Mouse (Mus musculus) stomach, embryonic 15.5 days (tissue): ENCODE data around the gene Mmp9. TPM values are rescaled to one million over a fixed set of nuclear protein-coding genes. Genes with fewer than 3 reads are reported as not detected.

ENCODE experiments used
- ATAC-seq: fragments of 200-750 bp; cut with Nextera tagmentation; 2 replicates; pipeline ENCODE4 v1.8.0; 2017; ENCODE audit warnings: low read depth, moderate number of reproducible peaks, moderate TSS enrichment; ENCODE audit not compliant: insufficient read depth, low FRiP score
- H3K27ac ChIP-seq: fragments of 300-500 bp; sonication (generic); 2 replicates; pipeline ENCODE4 v1.5.1; 2015; ENCODE audit warnings: mild to moderate bottlenecking, inconsistent platforms
- H3K27me3 ChIP-seq: fragments of 300-500 bp; sonication (generic); replicated peaks from 2 replicates; pipeline ENCODE4 v1.6.1; 2015; ENCODE audit warnings: inconsistent platforms
- H3K36me3 ChIP-seq: fragments of 300-500 bp; sonication (generic); 2 replicates; pipeline ENCODE4 v1.6.1; 2015; ENCODE audit warnings: inconsistent platforms
- H3K4me1 ChIP-seq: fragments of 300-500 bp; sonication (generic); 2 replicates; pipeline ENCODE4 v1.6.1; 2015; ENCODE audit warnings: inconsistent platforms
- H3K4me2 ChIP-seq: fragments of 300-500 bp; sonication (generic); 2 replicates; pipeline ENCODE4 v1.6.1; 2015; ENCODE audit warnings: mild to moderate bottlenecking, inconsistent platforms
- H3K4me3 ChIP-seq: fragments of 300-500 bp; sonication (generic); replicated peaks from 2 replicates; pipeline ENCODE4 v1.5.1; 2015; ENCODE audit warnings: inconsistent platforms
- H3K9ac ChIP-seq: fragments of 300-500 bp; sonication (generic); 2 replicates; pipeline ENCODE4 v1.6.1; 2015; ENCODE audit warnings: inconsistent platforms
- H3K9me3 ChIP-seq: fragments of 300-500 bp; sonication (generic); 2 replicates; pipeline ENCODE4 v1.6.1; 2016; ENCODE audit warnings: inconsistent platforms
- WGBS: fragments of 180-500 bp; shearing (Covaris S2); methylation state at CpG from one replicate; pipeline ENCODE4 v1.1.7; 2015; 5-methylcytosine and 5-hydroxymethylcytosine counted together
- polyA plus RNA-seq: library from polyadenylated mRNA; unstranded; fragments of >200 nt; fragmentation: Nextera tagmentation; extraction: Ambion mirVana; gene quantifications from 2 replicates; pipeline ENCODE4 v1.2.1, GENCODE M21; 2015

Mmp9 gene
- polyA plus RNA-seq, result 5.3 and 6.2 TPM in 2 replicates

DNA sequence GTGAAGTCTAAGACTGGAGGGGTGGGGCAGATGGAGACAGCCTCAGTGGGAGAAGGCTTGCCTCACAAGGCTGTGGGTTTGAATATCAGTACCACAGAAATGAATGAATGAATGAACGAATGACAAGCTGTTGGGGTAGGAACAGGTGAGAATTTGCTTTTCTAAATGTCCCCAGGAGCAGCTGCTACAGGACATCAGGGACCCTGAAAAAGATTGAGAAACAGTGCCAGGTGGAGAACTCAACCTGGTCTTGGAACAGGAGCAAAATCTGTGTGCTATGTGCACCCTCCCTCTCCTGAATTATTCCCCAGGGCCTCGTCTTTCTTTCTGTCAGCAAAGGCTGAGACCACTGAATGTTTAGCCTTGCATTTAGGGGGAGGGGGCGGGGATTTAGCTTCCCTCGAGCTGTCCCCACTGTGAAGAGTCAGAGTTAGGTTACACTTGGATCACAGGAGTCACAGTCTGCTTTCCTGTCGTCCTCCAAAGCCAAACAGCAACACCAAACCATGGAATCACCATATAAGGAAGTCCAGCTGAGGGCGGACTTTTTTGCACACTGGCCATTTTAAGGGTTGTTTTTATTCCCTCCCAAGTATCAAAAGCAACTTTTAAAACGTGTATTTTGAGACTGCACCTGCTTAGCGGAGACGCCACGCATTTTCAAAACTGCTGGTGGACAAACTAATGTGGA, at the start of gene Mmp9:
TSS of gene Mmp9 (plus strand) at position 641 of the 691 bp plus-strand sequence.
- WGBS, result 18% methylated on average over 10 of the region's 10 CpGs
- ATAC-seq, result no peak
- Histone ChIP-seq H3K9me3 (no peaks in the 10 kb centered on the region), H3K27me3 (peaks cover 27% of the 10 kb centered on the region), H3K4me1 (peaks cover 19% of the 10 kb centered on the region), H3K36me3 (no peaks in the 10 kb centered on the region), H3K4me3 (no peak within 1 kb of the TSS), H3K27ac (no peak within 1 kb of the TSS), H3K4me2 (no peak within 1 kb of the TSS), H3K9ac (no peak within 1 kb of the TSS)

DNA sequence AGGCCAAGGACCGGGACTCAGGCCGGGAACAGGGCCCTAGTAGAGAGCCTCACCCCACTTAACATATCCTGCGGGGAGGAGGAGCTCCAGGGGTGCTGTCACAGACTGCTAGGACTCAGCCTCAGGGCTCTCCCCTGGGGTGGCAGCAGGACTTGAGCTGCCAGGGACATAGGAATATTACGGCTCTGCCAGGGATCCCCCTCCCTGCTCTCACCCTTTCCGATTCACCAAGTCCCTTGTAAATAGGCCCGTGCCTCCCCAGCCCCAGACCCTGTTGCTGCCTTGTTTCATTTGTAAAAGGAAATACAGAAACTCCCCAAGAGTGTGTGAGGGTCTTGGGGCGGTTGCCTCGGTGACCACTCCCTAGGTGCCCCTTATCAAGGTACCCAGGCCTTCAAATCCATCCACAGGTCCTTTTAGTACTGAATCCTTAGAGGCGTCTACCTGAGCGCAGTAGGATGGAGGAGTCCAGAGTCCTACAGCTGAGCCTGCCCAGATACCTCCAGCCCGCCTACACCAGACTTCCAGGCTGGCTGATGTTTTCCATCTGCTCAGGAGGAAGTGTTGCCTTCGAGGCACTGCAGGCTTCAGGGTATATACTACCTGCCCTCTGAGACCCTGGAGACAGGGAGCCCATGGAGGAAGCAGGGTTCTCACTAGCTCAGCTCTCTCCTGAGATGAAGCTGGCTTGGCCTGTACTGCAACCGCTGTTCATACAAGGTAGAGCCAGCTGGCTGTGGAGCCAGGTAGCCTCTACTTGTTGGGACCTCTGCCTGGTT, 49.3 kb upstream of the Mmp9 start:
- no peak overlapping the region for H3K27ac ChIP-seq
- H3K9ac ChIP-seq, result no peak overlapping the region
- WGBS, result 77% methylated on average over 13 of the region's 13 CpGs

DNA sequence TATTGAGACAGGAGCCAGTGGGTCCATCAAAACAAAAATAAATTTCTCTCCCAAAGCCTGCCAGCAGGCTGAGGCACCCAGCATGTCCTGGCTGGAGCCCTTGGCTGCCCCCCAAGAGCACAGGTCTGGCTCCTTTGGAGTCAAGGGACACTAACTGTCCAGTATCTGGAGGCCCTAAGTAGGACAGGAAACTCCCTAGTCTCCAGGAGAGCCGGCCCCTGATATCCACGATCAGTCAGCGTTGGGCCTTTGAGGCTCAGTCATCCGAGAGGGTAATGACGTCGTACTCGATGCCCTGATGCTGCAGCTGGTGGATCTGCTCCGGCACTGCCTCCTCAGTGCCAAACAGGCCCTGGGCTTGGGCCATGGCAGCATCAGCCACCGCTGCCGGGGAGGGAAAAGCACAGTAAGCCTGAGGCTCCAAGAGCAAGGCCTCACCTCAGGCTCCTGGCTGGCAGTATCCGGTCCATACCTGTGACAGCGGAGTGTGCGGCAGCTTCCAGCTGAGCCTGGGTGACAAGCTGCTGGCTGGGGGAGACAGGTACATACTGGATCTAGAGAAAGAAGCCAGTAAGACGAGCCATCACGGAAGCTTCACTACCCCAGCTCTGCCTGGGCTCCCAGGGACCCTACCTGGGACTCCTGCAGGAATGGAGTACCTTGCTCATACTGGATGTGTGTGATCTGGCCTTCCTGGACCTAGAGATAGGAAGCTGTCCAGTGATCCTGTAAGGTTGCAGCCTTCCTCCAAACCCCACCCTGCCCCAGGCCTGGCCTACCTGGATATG, 48.5 kb upstream of the Mmp9 start:
- 88% methylated on average over 15 of the region's 15 CpGs for WGBS
- Histone ChIP-seq H3K4me1 (no peaks in the 10 kb centered on the region), H3K27me3 (no peaks in the 10 kb centered on the region), H3K9me3 (no peaks in the 10 kb centered on the region), H3K27ac (no peak overlapping the region), H3K9ac (no peak overlapping the region), H3K4me2 (no peak overlapping the region), H3K36me3 (peaks cover 96% of the 10 kb centered on the region), H3K4me3 (no peak overlapping the region)
- no peak for ATAC-seq

More for the DNA sequence above, 49.3 kb upstream of the Mmp9 start:
- H3K27me3 ChIP-seq, result no peaks in the 10 kb centered on the region
- peaks cover 99% of the 10 kb centered on the region for H3K36me3 ChIP-seq
- H3K4me2 ChIP-seq, result no peak overlapping the region
- ATAC-seq, result no peak
- H3K4me3 ChIP-seq, result no peak overlapping the region
- no peaks in the 10 kb centered on the region for H3K4me1 ChIP-seq
- no peaks in the 10 kb centered on the region for H3K9me3 ChIP-seq

DNA sequence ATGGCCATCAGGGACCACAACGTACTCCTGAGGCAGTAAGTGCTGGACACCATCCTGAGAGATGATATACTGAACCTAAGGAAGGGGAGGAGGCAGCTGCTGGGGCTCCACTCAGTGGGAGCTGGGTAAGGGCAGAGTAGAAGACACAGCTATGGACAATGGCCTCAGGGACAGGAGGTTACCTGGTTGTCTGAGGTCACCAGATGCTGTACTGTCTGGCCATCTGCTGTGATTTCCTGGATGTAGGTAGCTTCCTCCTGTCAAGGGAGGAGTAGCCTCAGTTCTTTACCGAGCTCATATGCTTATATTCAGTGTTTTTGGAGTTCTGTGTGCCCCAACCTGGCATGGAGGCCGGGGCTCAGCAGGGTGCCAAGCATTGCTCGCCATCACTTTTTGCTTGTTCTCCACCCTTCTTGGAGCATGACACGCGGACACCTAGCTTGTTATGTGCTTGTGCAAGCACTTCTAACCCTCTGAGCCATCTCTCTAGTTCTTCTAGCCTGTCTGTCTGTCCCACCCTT, 47.8 kb upstream of the Mmp9 start:
- H3K9me3 ChIP-seq, result no peaks in the 10 kb centered on the region
- 86% methylated on average over 6 of the region's 6 CpGs for WGBS
- no peak overlapping the region for H3K4me2 ChIP-seq
- H3K4me3 ChIP-seq, result no peak overlapping the region
- peaks cover 95% of the 10 kb centered on the region for H3K36me3 ChIP-seq
- no peak overlapping the region for H3K9ac ChIP-seq
- H3K27ac ChIP-seq, result no peak overlapping the region
- no peaks in the 10 kb centered on the region for H3K27me3 ChIP-seq
- H3K4me1 ChIP-seq, result no peaks in the 10 kb centered on the region
- ATAC-seq, result no peak

DNA sequence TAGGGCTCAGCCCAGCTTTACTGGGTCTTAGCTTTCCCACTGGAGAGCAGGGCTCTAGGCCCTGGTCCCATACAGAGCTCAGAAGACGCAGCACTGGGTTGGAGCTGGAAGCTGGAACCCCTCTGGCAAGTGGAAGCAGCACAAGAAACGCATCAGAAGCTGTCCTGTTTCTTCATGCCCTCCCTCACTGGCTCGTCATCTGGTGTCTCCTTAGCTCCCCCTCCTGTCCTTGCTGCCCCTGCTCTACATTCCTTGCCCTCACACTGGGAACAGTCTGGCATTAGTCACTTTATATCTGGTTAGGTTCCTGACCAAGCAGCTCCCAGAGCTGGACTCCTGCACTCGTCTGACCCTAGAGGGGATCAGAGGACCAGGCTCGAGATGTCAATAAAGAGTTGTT, 46.5 kb upstream of the Mmp9 start:
- 62% methylated on average over 5 of the region's 5 CpGs for WGBS
- Histone ChIP-seq H3K27ac (no peak overlapping the region), H3K36me3 (peaks cover 94% of the 10 kb centered on the region), H3K9me3 (no peaks in the 10 kb centered on the region), H3K27me3 (no peaks in the 10 kb centered on the region), H3K4me1 (no peaks in the 10 kb centered on the region), H3K9ac (no peak overlapping the region), H3K4me3 (no peak overlapping the region), H3K4me2 (no peak overlapping the region)
- no peak for ATAC-seq

DNA sequence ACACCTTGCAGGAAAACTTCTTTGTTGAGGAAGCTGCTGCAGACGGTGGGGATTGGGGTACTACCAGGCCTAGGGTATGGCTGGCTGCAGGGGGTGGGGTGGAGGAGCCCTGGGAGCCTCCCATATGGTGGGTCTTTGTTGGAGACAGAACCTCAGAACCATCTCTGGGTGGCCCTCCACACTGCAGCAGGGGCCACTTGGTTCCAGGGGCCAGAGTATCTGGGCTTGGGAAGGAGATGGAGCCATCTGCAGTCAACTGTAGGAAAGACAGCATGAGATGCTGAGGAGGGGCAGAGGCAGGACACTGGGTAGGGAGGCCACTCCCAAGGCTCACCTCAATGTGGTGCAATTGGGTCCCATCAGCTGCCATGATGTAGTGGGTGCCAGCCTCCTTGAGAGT, 45.9 kb upstream of the Mmp9 start:
- ATAC-seq, result no peak
- Histone ChIP-seq H3K27me3 (no peaks in the 10 kb centered on the region), H3K4me3 (no peak overlapping the region), H3K4me2 (no peak overlapping the region), H3K27ac (no peak overlapping the region), H3K36me3 (peaks cover 94% of the 10 kb centered on the region), H3K9me3 (no peaks in the 10 kb centered on the region), H3K4me1 (no peaks in the 10 kb centered on the region), H3K9ac (no peak overlapping the region)
- WGBS, result 78% methylated on average over 1 of the region's 1 CpGs

DNA sequence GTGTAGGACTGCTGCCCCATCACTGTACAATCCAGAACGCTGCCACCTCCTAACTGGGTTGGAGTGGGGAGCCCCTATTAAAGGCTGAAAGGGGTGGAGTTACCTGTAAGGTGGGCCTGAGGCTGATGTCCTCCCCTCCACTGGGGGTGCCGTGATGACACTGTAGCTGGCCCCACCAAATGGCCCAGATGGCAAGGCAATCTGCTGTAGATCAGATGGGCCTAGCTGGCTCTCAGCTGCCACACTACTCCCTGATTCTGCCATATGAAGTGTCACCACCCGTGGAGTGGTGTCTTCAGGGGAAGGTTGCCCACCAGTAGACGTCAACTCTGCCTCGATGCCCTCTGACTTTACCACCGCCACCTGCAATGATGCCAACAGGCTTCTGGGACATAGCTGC, 44.7 kb upstream of the Mmp9 start:
- 91% methylated on average over 6 of the region's 6 CpGs for WGBS
- H3K9ac ChIP-seq, result no peak overlapping the region
- H3K27me3 ChIP-seq, result no peaks in the 10 kb centered on the region
- no peak overlapping the region for H3K4me3 ChIP-seq
- no peaks in the 10 kb centered on the region for H3K4me1 ChIP-seq
- H3K4me2 ChIP-seq, result no peak overlapping the region
- ATAC-seq, result no peak
- no peaks in the 10 kb centered on the region for H3K9me3 ChIP-seq
- H3K27ac ChIP-seq, result no peak overlapping the region
- peaks cover 91% of the 10 kb centered on the region for H3K36me3 ChIP-seq

DNA sequence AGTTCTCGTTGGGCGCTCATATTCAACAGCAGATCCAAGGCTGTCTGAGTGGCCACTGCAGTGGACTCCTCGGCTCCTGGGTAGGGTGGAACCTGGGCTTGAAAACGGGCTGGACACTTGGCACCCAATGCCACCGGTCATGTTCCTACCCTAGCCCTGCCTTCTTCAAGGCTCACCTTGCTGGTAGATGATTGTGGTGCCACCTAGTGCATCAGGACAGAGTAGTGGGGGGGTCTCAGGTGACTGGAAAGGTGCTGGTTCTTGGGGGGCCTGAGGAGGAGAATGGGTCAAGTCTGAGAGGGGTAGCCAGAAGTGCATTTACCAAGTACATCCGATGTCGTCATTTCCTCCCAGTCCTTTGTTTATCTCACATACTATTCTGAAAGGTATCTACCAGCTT, 42.6 kb upstream of the Mmp9 start:
- Histone ChIP-seq H3K36me3 (peaks cover 91% of the 10 kb centered on the region), H3K27me3 (no peaks in the 10 kb centered on the region), H3K9ac (no peak overlapping the region), H3K4me2 (no peak overlapping the region), H3K9me3 (no peaks in the 10 kb centered on the region), H3K4me1 (no peaks in the 10 kb centered on the region), H3K27ac (no peak overlapping the region), H3K4me3 (no peak overlapping the region)
- no peak for ATAC-seq
- WGBS, result 92% methylated on average over 7 of the region's 7 CpGs

DNA sequence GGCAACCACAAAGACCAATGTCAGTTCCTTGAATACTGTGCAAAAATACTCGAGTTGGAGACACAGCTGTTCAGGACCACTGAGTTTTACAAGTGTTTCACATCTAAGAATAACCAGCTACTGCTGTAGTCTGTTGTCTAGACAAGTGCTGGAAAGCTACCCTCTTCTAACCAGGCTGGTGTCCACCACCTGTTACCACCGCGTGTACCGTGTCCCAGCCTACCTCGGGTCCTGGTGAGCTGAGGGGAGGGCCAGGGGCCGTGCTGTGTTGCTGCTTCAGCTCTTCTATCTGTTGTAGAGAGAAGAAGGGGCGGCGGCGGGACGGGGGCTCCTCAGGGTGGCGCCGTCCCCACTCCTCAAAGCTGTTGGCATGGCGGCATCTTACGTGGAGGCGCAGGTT, 41.5 kb upstream of the Mmp9 start:
- 90% methylated on average over 15 of the region's 15 CpGs for WGBS
- no peak overlapping the region for H3K9ac ChIP-seq
- H3K27me3 ChIP-seq, result no peaks in the 10 kb centered on the region
- ATAC-seq, result no peak
- H3K9me3 ChIP-seq, result no peaks in the 10 kb centered on the region
- peaks cover 82% of the 10 kb centered on the region for H3K36me3 ChIP-seq
- H3K4me3 ChIP-seq, result no peak overlapping the region
- H3K4me1 ChIP-seq, result no peaks in the 10 kb centered on the region
- H3K4me2 ChIP-seq, result no peak overlapping the region
- no peak overlapping the region for H3K27ac ChIP-seq

DNA sequence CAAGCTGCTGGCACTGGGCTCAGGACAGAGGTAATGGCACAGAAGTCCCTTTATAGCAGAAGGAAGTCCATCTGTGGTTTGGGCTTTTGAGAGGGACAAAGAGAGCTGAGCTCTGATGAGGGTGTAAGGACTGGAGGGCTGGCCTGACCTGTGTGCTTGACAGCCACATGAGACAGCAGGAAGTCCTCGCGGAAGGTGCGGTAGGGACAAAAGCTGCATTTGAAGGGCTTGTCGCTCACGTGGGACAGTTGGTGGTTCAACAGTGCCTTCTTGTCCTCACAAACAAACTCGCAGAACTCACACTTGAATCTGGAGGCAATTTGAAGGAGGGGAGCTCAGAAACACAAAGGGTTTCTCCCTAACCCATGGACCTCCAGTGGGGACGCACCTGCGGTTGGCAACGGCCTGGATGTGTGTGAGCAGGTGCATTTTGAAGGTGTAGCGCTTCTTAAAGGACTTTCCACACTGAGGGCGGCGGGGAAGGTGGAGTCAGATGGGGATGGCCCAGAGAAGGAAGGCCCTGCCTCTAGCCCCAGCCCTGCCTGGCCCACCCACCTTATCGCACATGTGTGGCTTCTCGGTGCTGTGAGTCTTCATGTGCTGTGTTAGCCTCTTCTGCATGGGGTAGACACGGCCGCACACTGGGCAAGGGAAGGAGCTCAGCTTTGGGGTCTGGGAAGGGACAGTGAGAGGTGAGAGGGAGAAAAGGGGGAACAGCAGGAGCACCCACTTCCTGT, 40.7 kb upstream of the Mmp9 start:
- Histone ChIP-seq H3K27me3 (no peaks in the 10 kb centered on the region), H3K4me3 (no peak overlapping the region), H3K27ac (no peak overlapping the region), H3K4me1 (no peaks in the 10 kb centered on the region), H3K36me3 (peaks cover 83% of the 10 kb centered on the region), H3K9me3 (no peaks in the 10 kb centered on the region), H3K9ac (no peak overlapping the region), H3K4me2 (no peak overlapping the region)
- 91% methylated on average over 16 of the region's 16 CpGs for WGBS
- ATAC-seq, result no peak

DNA sequence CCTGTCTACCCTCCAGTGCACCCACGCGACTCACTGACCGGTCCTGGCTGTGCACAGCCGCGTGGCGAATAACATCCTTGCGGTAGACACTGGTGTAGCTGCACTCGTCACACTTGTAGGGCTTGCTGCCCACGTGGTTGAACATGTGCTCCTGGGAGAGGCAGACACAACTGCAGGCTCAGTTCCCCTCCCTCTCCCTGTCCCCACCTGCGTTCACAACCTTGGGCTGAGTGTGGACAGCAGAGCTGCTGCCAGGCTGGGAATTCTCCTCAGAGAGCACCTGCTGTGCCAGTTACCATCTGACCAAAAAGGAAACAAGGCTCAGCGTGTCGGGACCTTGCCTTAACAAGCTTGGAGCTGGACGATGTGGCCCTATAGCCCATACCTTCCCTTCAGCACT, 39.2 kb upstream of the Mmp9 start:
- WGBS, result 89% methylated on average over 13 of the region's 13 CpGs
- Histone ChIP-seq H3K27me3 (no peaks in the 10 kb centered on the region), H3K4me2 (no peak overlapping the region), H3K27ac (no peak overlapping the region), H3K9me3 (no peaks in the 10 kb centered on the region; the same call in 1 of the 2 replicates), H3K36me3 (peaks cover 78% of the 10 kb centered on the region), H3K9ac (no peak overlapping the region), H3K4me3 (no peak overlapping the region), H3K4me1 (no peaks in the 10 kb centered on the region)
- no peak for ATAC-seq
